Mouse (Mus musculus): ENCODE measurements around the gene Polr2e.

GRCm38 (mm10) chr10:80001945-80002344, 37.6 kb downstream of the Polr2e start:
- TF ChIP-seq CTCF (IDR thresholded peaks at IDR 0.05; ENCODE audit: insufficient read depth, low read length) (no peak), POLR2A (IDR thresholded peaks at IDR 0.05; ENCODE audit: borderline replicate concordance, extremely low read depth, low read depth, low read length) (no peak)
